Mouse (Mus musculus): ENCODE measurements around the gene Col23a1.
"Not testable (repeated sequence)": the region's sequence is repeated elsewhere in the genome, so short reads cannot be mapped to it uniquely, and the experiment has no call there.

Col23a1 gene

DNA sequence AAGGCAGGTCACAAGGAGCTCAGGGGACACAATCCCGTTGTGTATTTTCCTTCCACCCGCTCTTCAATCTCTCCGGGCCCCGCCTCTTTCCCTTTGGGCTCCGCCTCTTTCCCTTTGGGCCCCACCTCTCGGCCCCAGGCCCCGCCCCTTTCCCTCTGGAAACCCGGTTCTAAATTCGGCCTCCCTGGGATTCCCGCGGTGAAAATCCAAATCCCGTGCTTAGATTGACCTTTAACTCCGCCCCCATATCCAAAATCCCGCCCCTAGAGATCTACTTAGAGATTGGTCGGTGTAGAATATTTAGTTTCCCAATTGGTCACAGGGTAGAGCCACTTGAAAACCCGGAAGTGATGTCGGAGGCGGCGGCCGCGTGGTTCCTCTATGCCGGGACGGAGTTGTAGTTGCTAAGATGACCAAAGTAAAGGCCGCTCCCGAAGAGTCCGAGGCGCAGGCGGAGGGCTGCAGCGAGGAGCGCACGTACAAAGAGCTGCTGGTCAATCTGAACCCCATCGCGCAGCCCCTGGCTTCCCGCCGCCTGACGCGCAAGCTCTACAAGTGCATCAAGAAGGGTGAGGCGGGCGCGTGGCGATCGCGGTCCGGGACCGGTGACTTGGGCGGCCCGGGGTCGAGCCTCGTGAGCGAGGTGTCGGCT lies 329.8 kb downstream of the Col23a1 start, which contains the start of gene Nhp2:
Gene Nhp2, plus strand, starts transcription at position 327 of the 652 bp plus-strand sequence.
- DNase-seq (ENCODE audit: low read depth, low spot score), result peak; percentile 99

DNA sequence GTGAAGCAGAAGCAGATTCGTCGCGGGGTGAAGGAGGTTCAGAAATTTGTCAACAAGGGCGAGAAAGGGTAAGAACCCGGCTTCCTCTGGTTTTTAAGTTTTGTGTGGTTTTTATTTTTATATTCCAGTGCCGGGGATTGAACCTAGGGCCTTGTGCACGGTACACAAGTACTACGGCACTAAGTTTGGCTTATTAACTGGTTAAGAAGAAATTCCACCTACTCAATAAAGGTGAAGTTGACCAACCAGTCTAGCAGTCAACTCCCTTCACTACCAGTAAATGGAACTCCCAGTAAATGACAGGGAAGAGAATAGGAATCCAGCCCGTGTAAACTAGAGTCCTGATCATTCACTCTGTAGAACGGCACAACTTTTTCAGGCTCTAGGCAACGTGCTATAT lies 330.4 kb downstream of the Col23a1 start:
- DNase-seq (ENCODE audit: low read depth, low spot score), result peak; percentile 7

DNA sequence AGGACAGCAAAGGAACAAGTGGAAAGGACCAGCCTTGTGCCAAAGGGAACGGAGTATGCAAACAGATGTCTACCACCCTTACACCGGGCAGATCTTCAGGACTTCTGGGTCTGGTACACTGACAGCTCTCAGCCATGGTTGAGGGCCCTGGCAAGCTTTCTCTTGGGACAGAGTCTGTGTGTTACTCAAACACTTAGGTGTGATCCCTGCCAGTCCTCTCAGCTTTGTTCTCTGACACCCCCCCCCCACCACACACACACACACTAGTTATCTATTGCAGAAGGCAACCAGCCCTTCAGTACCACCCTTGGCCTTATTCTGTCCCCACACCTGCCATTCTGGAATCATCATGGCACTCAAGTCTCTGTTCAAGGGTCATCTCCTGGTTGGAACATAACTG lies 332.1 kb downstream of the Col23a1 start:
- DNase-seq (ENCODE audit: low read depth, low spot score), result peak; percentile 2

DNA sequence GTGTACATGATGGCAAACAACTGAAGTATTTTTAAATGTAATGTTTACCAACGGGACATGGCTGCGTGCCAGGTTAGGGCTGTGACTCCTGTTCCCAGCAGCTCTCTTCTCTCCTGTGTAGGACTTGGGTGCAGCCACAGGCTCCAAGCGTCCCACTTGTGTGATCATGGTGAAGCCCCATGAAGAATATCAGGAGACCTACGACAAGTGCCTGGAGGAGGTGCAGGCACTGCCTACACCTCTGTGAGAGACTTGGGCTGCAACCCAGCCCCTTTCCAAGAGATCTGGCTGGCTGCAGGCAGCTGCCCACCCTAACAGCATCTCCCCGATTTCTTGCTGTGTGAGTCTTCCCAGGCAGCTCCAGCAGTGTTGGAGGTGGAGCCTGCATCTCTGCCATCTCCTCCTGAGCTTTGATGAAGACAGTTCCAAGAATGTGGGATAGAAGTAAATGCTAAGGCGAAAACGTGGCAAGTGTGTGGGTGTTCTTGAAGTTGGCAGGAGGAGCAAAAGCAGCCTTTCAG lies 333.3 kb downstream of the Col23a1 start:
- peak; percentile 4 for DNase-seq (ENCODE audit: low read depth, low spot score)

DNA sequence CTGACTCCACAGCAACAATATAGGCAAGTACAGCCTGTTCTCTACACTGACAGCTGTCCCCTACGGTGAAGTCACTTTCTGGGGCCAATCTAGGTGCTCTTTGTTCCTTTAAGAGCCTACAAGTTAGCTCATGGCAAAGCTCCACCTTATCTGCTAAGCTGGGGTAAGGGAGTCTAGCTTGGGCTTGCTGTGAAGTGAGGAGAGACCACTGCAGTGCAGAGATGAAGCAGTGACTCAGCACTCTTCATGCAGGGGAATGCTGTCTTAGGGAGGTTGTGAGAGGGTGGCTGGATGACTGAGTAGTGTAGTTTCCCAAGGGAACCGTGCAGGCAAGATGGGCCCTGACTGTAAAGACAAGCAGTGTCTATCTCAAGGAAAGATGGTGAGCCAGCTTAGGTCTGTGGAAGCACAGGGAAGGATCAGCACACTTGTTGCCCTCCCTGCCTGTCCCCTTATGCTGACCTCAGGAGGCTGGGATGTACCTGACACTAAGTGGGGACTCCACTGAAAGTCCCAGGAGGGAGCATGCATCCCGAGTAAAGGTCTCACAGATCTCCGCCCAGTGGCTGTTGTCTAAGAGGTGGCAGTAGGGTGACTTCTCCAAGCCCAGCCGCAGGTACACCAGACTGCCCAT lies 335.6 kb downstream of the Col23a1 start:
- DNase-seq (ENCODE audit: low read depth, low spot score), result peak; percentile 33

DNA sequence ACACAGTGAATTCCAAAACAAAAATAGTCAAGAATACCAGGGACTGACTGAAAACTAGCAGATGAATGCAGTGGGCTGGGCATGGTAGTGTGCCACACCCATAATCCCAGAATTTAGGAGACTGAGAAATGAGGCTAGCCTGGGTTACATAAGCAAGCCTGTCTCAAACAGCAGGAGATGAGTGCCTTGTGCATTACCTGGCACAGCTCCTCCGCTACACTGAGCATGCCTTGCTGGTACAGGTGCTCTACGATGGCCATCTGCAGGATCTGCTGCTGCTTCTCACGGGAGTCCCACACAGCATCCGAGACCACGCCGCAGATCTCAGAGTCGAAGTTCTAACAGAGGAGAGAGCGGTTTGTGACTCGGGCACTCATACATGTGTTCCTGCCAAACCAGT lies 337.7 kb downstream of the Col23a1 start:
- DNase-seq (ENCODE audit: low read depth, low spot score), result no peak

DNA sequence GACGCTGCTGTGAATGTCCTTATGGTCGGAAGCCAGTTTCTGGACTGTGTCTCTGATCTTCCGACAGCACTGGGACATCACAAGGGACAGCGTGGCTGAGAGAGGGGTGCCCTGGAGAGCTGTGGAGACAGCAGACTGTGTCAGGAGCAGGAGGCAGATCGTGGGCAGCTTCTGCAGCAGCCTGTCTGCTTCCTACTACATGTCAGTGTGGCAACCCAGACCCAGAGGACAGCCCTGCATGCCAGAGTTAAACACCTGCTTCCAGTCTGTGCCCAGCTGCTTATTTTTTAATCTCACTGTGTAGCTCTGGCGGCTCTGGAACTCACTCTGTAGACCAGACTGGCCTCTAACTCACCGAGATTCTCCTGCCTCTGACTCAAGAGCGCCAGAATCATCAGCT lies 338.2 kb downstream of the Col23a1 start:
- no peak for DNase-seq (ENCODE audit: low read depth, low spot score)

DNA sequence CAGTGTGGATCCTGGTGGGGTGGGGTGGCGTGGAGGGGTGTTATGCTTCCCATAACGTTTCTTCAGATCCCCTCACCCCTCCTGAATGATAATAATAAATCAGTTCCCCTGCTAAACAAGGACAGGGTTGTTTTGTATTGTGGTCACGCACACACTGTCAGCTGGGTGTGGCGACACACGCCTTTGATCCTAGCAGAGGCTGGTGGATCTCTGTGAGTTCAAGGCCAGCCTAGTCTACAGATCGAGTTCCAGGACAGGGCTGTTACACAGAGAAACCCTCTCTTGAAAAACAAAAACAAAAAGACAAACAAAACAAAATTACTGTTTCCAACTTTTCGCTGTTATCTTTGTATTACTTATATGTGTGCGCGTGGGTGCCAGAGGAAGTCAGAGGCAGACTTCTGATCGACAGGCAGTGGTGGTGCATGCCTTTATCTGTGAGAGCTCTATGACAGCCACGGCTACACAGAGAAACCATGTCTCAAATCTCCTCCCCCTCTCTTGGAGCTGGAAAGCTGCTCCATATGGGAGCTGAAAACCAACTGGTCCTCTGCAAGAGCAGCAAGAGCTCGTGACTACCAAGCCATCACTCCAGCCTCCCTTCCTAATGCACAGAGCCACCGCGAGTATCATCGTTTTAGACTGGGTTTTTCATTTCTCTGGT lies 340.1 kb downstream of the Col23a1 start:
- DNase-seq (ENCODE audit: low read depth, low spot score), result peak; percentile 42

DNA sequence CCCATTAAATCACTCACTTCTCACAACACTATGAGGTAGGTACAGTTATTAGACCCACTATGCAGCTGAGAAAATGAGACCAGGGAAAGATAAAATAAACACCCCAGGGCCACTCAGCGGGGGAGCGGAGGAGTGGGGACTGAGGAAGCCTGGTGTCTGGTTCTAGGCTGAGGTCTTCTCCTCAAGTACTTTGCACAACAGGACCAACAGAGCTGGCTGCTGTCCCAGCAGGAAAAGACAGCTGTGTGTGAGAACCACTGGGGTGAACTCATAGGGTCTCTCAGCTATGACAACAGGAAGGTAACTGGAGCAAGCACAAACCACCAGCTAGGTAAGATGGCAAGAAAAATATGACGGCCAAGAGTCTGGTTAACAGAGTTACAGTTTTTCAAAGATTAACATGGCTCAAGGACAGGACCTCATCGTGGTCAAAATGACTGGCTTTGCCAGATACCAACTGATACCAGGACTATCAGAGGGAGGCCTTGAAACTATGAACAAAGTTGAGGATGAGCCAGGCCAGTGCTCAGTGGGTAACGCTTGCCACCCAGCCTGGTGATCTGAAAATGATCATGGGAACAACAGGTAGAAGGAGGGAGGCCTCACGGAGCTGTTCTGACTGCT lies 342.5 kb downstream of the Col23a1 start:
- DNase-seq (ENCODE audit: low read depth, low spot score), result no peak

DNA sequence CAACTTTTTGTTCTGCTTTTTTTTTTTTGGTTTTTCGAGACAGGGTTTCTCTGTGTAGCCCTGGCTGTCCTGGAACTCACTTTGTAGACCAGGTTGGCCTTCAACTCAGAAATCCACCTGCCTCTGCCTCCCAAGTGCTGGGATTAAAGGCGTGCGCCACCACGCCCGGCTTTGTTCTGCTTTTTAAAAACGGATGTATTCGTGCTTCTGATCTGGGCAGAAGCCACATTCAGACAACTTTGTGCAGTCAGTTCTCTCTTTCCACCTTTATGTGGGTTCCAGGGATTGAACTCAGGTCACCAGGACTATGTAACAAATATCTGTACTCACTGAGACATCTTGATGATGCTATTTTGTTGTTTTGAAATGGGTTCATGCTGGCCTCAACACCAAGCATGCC lies 343.5 kb downstream of the Col23a1 start:
- DNase-seq (ENCODE audit: low read depth, low spot score), result not testable (repeated sequence)

All from ZHBTc4 (cell line).